Mouse (Mus musculus): ENCODE results near the gene Ssr1. TPM values are rescaled to one million over a fixed set of nuclear protein-coding genes. Genes with fewer than 3 reads are reported as not detected.

Ssr1 gene
- polyA plus RNA-seq, 1 experiment from 2014 or later, result 118 TPM

GRCm38 (mm10) chr13:38015591-38015990 is 21.6 kb upstream of the Ssr1 start:
- H3K27ac ChIP-seq (ENCODE audit: low read depth, low read length), result no peak overlapping the region
- no peak overlapping the region for H3K9ac ChIP-seq (ENCODE audit: low read length)
- DNase-seq (ENCODE audit: low spot score) (no peak), ATAC-seq (replicated peaks; ENCODE audit: low FRiP score) (no peak)
- H3K4me3 ChIP-seq (ENCODE audit: low read depth, low read length), result no peak overlapping the region
- 94% methylated on average over 4 of the region's 4 CpGs for WGBS
- no peaks in the 10 kb centered on the region for H3K36me3 ChIP-seq (ENCODE audit: control insufficient read depth, insufficient read depth, low read length)
- no peaks in the 10 kb centered on the region for H3K9me3 ChIP-seq (ENCODE audit: control insufficient read depth, low read length)
- H3K4me2 ChIP-seq (ENCODE audit: low read depth, low read length, severe bottlenecking), result no peak overlapping the region
- no peaks in the 10 kb centered on the region for H3K27me3 ChIP-seq (ENCODE audit: control insufficient read depth, insufficient read depth, low read length)
- no peaks in the 10 kb centered on the region for H3K4me1 ChIP-seq (replicated peaks; ENCODE audit: control insufficient read depth, insufficient read depth, low read length)

- Histone ChIP-seq H3K9me3 (ENCODE audit: control insufficient read depth, low read length) (no peaks in the 10 kb centered on the region), H3K4me1 (replicated peaks; ENCODE audit: control insufficient read depth, insufficient read depth, low read length) (no peaks in the 10 kb centered on the region), H3K27me3 (ENCODE audit: control insufficient read depth, insufficient read depth, low read length) (no peaks in the 10 kb centered on the region), H3K36me3 (ENCODE audit: control insufficient read depth, insufficient read depth, low read length) (no peaks in the 10 kb centered on the region), H3K9ac (ENCODE audit: low read length) (no peak overlapping the region), H3K27ac (ENCODE audit: low read depth, low read length) (no peak overlapping the region), H3K4me3 (ENCODE audit: low read depth, low read length) (no peak overlapping the region), H3K4me2 (ENCODE audit: low read depth, low read length, severe bottlenecking) (no peak overlapping the region)
- WGBS, result 91% methylated on average over 5 of the region's 5 CpGs
- DNase-seq (ENCODE audit: low spot score), result no peak
- no peak for ATAC-seq (replicated peaks; ENCODE audit: low FRiP score)
Observed at GRCm38 (mm10) chr13:38012436-38012835, 18.4 kb upstream of the Ssr1 start.

- 88% methylated on average over 5 of the region's 5 CpGs for WGBS
Observed at GRCm38 (mm10) chr13:38010444-38010910, 16.5 kb upstream of the Ssr1 start.

GRCm38 (mm10) chr13:38009721-38010408 is 15.8 kb upstream of the Ssr1 start:
- ATAC-seq (replicated peaks; ENCODE audit: low FRiP score) (no peak), DNase-seq (ENCODE audit: low spot score) (no peak)
- no peaks in the 10 kb centered on the region for H3K9me3 ChIP-seq (ENCODE audit: control insufficient read depth, low read length)
- H3K36me3 ChIP-seq (ENCODE audit: control insufficient read depth, insufficient read depth, low read length), result no peaks in the 10 kb centered on the region
- no peaks in the 10 kb centered on the region for H3K4me1 ChIP-seq (replicated peaks; ENCODE audit: control insufficient read depth, insufficient read depth, low read length)
- H3K27ac ChIP-seq (ENCODE audit: low read depth, low read length), result no peak overlapping the region
- 85% methylated on average over 5 of the region's 5 CpGs for WGBS
- no peak overlapping the region for H3K4me3 ChIP-seq (ENCODE audit: low read depth, low read length)
- no peaks in the 10 kb centered on the region for H3K27me3 ChIP-seq (ENCODE audit: control insufficient read depth, insufficient read depth, low read length)
- no peak overlapping the region for H3K4me2 ChIP-seq (ENCODE audit: low read depth, low read length, severe bottlenecking)
- H3K9ac ChIP-seq (ENCODE audit: low read length), result no peak overlapping the region

More at GRCm38 (mm10) chr13:38010444-38010910, 16.5 kb upstream of the Ssr1 start:
- Histone ChIP-seq H3K27ac (ENCODE audit: low read depth, low read length) (no peak overlapping the region), H3K4me3 (ENCODE audit: low read depth, low read length) (no peak overlapping the region), H3K4me2 (ENCODE audit: low read depth, low read length, severe bottlenecking) (no peak overlapping the region), H3K4me1 (replicated peaks; ENCODE audit: control insufficient read depth, insufficient read depth, low read length) (no peaks in the 10 kb centered on the region), H3K36me3 (ENCODE audit: control insufficient read depth, insufficient read depth, low read length) (no peaks in the 10 kb centered on the region), H3K27me3 (ENCODE audit: control insufficient read depth, insufficient read depth, low read length) (no peaks in the 10 kb centered on the region), H3K9me3 (ENCODE audit: control insufficient read depth, low read length) (no peaks in the 10 kb centered on the region), H3K9ac (ENCODE audit: low read length) (no peak overlapping the region)
- no peak for DNase-seq (ENCODE audit: low spot score)
- no peak for ATAC-seq (replicated peaks; ENCODE audit: low FRiP score)

- ATAC-seq (replicated peaks; ENCODE audit: low FRiP score) (no peak), DNase-seq (ENCODE audit: low spot score) (no peak)
- H3K27ac ChIP-seq (ENCODE audit: low read depth, low read length), result no peak overlapping the region
- no peak overlapping the region for H3K4me2 ChIP-seq (ENCODE audit: low read depth, low read length, severe bottlenecking)
- H3K4me3 ChIP-seq (ENCODE audit: low read depth, low read length), result no peak overlapping the region
- H3K27me3 ChIP-seq (ENCODE audit: control insufficient read depth, insufficient read depth, low read length), result no peaks in the 10 kb centered on the region
- no peaks in the 10 kb centered on the region for H3K9me3 ChIP-seq (ENCODE audit: control insufficient read depth, low read length)
- 90% methylated on average over 2 of the region's 2 CpGs for WGBS
- no peaks in the 10 kb centered on the region for H3K36me3 ChIP-seq (ENCODE audit: control insufficient read depth, insufficient read depth, low read length)
- H3K4me1 ChIP-seq (replicated peaks; ENCODE audit: control insufficient read depth, insufficient read depth, low read length), result no peaks in the 10 kb centered on the region
- H3K9ac ChIP-seq (ENCODE audit: low read length), result no peak overlapping the region
Observed at GRCm38 (mm10) chr13:38007972-38008371, 14.0 kb upstream of the Ssr1 start.

GRCm38 (mm10) chr13:38002461-38002860 is 8.4 kb upstream of the Ssr1 start:
- H3K4me1 ChIP-seq (replicated peaks; ENCODE audit: control insufficient read depth, insufficient read depth, low read length), result no peaks in the 10 kb centered on the region
- no peak overlapping the region for H3K9ac ChIP-seq (ENCODE audit: low read length)
- H3K4me2 ChIP-seq (ENCODE audit: low read depth, low read length, severe bottlenecking), result no peak overlapping the region
- H3K27ac ChIP-seq (ENCODE audit: low read depth, low read length), result no peak overlapping the region
- H3K36me3 ChIP-seq (ENCODE audit: control insufficient read depth, insufficient read depth, low read length), result no peaks in the 10 kb centered on the region
- no peaks in the 10 kb centered on the region for H3K27me3 ChIP-seq (ENCODE audit: control insufficient read depth, insufficient read depth, low read length)
- no peak overlapping the region for H3K4me3 ChIP-seq (ENCODE audit: low read depth, low read length)
- DNase-seq (ENCODE audit: low spot score) (no peak), ATAC-seq (replicated peaks; ENCODE audit: low FRiP score) (no peak)
- no peaks in the 10 kb centered on the region for H3K9me3 ChIP-seq (ENCODE audit: control insufficient read depth, low read length)
- WGBS, result 56% methylated on average over 1 of the region's 1 CpGs

GRCm38 (mm10) chr13:37999713-38000112 is 5.7 kb upstream of the Ssr1 start:
- ATAC-seq (replicated peaks; ENCODE audit: low FRiP score) (no peak), DNase-seq (ENCODE audit: low spot score) (no peak)
- H3K4me1 ChIP-seq (replicated peaks; ENCODE audit: control insufficient read depth, insufficient read depth, low read length), result no peaks in the 10 kb centered on the region
- H3K27me3 ChIP-seq (ENCODE audit: control insufficient read depth, insufficient read depth, low read length), result no peaks in the 10 kb centered on the region
- H3K27ac ChIP-seq (ENCODE audit: low read depth, low read length), result no peak overlapping the region
- 91% methylated on average over 3 of the region's 3 CpGs for WGBS
- no peaks in the 10 kb centered on the region for H3K9me3 ChIP-seq (ENCODE audit: control insufficient read depth, low read length)
- no peak overlapping the region for H3K4me2 ChIP-seq (ENCODE audit: low read depth, low read length, severe bottlenecking)
- no peaks in the 10 kb centered on the region for H3K36me3 ChIP-seq (ENCODE audit: control insufficient read depth, insufficient read depth, low read length)
- no peak overlapping the region for H3K9ac ChIP-seq (ENCODE audit: low read length)
- H3K4me3 ChIP-seq (ENCODE audit: low read depth, low read length), result no peak overlapping the region

- ATAC-seq (replicated peaks; ENCODE audit: low FRiP score) (peak; percentile 57; the same call in 1 of the 2 replicates), DNase-seq (ENCODE audit: low spot score) (no peak)
- Histone ChIP-seq H3K36me3 (ENCODE audit: control insufficient read depth, insufficient read depth, low read length) (peaks cover 5% of the 10 kb centered on the region), H3K27me3 (ENCODE audit: control insufficient read depth, insufficient read depth, low read length) (no peaks in the 10 kb centered on the region), H3K9ac (ENCODE audit: low read length) (peak overlapping the region; percentile 54), H3K27ac (ENCODE audit: low read depth, low read length) (no peak overlapping the region), H3K4me1 (replicated peaks; ENCODE audit: control insufficient read depth, insufficient read depth, low read length) (no peaks in the 10 kb centered on the region), H3K4me3 (ENCODE audit: low read depth, low read length) (peak overlapping the region; percentile 93), H3K9me3 (ENCODE audit: control insufficient read depth, low read length) (no peaks in the 10 kb centered on the region), H3K4me2 (ENCODE audit: low read depth, low read length, severe bottlenecking) (peak overlapping the region; percentile 28)
- 29% methylated on average over 7 of the region's 7 CpGs for WGBS
Observed at GRCm38 (mm10) chr13:37994405-37994749, 360 bp upstream of the Ssr1 start.

GRCm38 (mm10) chr13:37993376-37993703 is 677 bp downstream of the Ssr1 start:
- WGBS, result under 1% methylated on average over 17 of the region's 17 CpGs
- DNase-seq (ENCODE audit: low spot score), result no peak
- no peaks in the 10 kb centered on the region for H3K27me3 ChIP-seq (ENCODE audit: control insufficient read depth, insufficient read depth, low read length)
- H3K4me1 ChIP-seq (replicated peaks; ENCODE audit: control insufficient read depth, insufficient read depth, low read length), result no peaks in the 10 kb centered on the region
- H3K4me3 ChIP-seq (ENCODE audit: low read depth, low read length), result peak overlapping the region; percentile 93
- H3K36me3 ChIP-seq (ENCODE audit: control insufficient read depth, insufficient read depth, low read length), result peaks cover 8% of the 10 kb centered on the region
- peak overlapping the region; percentile 85 for H3K27ac ChIP-seq (ENCODE audit: low read depth, low read length)
- H3K9ac ChIP-seq (ENCODE audit: low read length), result peak overlapping the region; percentile 95
- peak overlapping the region; percentile 58 for H3K4me2 ChIP-seq (ENCODE audit: low read depth, low read length, severe bottlenecking)
- no peaks in the 10 kb centered on the region for H3K9me3 ChIP-seq (ENCODE audit: control insufficient read depth, low read length)
- no peak for ATAC-seq (replicated peaks; ENCODE audit: low FRiP score)
